Mouse (Mus musculus) right cerebral cortex, postnatal 4 days (tissue): Measurements from ENCODE around the gene Prkd3.

Experiments
- DNase-seq: peaks from one replicate; pipeline ENCODE4 v3.0.0-alpha.2; 2022

The Prkd3 gene

GRCm38 (mm10) chr17:79020208-79020983 lies at the start of gene Prkd3:
Gene Prkd3, minus strand, starts transcription at chr17:79020816.
- DNase-seq = peak; percentile 72

GRCm38 (mm10) chr17:79069766-79070480 lies 49.3 kb upstream of the Prkd3 start:
- no peak for DNase-seq

- no peak for DNase-seq
Measured at GRCm38 (mm10) chr17:79069019-79069418, 48.4 kb upstream of the Prkd3 start.

GRCm38 (mm10) chr17:79068581-79068980 lies 48.0 kb upstream of the Prkd3 start:
- DNase-seq = no peak

GRCm38 (mm10) chr17:79064250-79064649 lies 43.6 kb upstream of the Prkd3 start:
- DNase-seq = no peak

GRCm38 (mm10) chr17:79060221-79060620 lies 39.6 kb upstream of the Prkd3 start:
- DNase-seq = no peak

- DNase-seq = no peak
Measured at GRCm38 (mm10) chr17:79058271-79058670, 37.7 kb upstream of the Prkd3 start.

- DNase-seq = peak; percentile 74
Measured at GRCm38 (mm10) chr17:79052088-79052812, 31.6 kb upstream of the Prkd3 start.

GRCm38 (mm10) chr17:79051606-79052005 lies 31.0 kb upstream of the Prkd3 start, which contains the start of gene Qpct:
Gene Qpct, plus strand, starts transcription at chr17:79051906.
- no peak for DNase-seq

- DNase-seq = no peak
Measured at GRCm38 (mm10) chr17:79043705-79044104, 23.1 kb upstream of the Prkd3 start.

GRCm38 (mm10) chr17:79039660-79040059 lies 19.0 kb upstream of the Prkd3 start:
- DNase-seq = no peak

- DNase-seq = no peak
Measured at GRCm38 (mm10) chr17:79032782-79033181, 12.2 kb upstream of the Prkd3 start.

GRCm38 (mm10) chr17:79031569-79031968 lies 11.0 kb upstream of the Prkd3 start:
- no peak for DNase-seq

- no peak for DNase-seq
Measured at GRCm38 (mm10) chr17:79029226-79029625, 8.6 kb upstream of the Prkd3 start.

GRCm38 (mm10) chr17:79024544-79024943 lies 3.9 kb upstream of the Prkd3 start:
- no peak for DNase-seq

- no peak for DNase-seq
Measured at GRCm38 (mm10) chr17:79022746-79023145, 2.1 kb upstream of the Prkd3 start.

GRCm38 (mm10) chr17:79020984-79021335 lies 344 bp upstream of the Prkd3 start:
- no peak for DNase-seq

GRCm38 (mm10) chr17:79019726-79020207 lies 849 bp downstream of the Prkd3 start:
- DNase-seq = no peak

- DNase-seq = no peak
Measured at GRCm38 (mm10) chr17:79018422-79018821, 2.2 kb downstream of the Prkd3 start.

GRCm38 (mm10) chr17:79015831-79016230 lies 4.8 kb downstream of the Prkd3 start:
- DNase-seq = no peak

GRCm38 (mm10) chr17:79014911-79015685 lies 5.5 kb downstream of the Prkd3 start:
- no peak for DNase-seq

- DNase-seq = no peak
Measured at GRCm38 (mm10) chr17:79013625-79014024, 7.0 kb downstream of the Prkd3 start.
